Mouse (Mus musculus): Measurements from ENCODE around the gene E2f1. TPM values are rescaled to one million over a fixed set of nuclear protein-coding genes. Genes with fewer than 3 reads are reported as not detected.

Gene E2f1
- polyA plus RNA-seq, 1 experiment from 2014 or later: 15.3 TPM

DNA sequence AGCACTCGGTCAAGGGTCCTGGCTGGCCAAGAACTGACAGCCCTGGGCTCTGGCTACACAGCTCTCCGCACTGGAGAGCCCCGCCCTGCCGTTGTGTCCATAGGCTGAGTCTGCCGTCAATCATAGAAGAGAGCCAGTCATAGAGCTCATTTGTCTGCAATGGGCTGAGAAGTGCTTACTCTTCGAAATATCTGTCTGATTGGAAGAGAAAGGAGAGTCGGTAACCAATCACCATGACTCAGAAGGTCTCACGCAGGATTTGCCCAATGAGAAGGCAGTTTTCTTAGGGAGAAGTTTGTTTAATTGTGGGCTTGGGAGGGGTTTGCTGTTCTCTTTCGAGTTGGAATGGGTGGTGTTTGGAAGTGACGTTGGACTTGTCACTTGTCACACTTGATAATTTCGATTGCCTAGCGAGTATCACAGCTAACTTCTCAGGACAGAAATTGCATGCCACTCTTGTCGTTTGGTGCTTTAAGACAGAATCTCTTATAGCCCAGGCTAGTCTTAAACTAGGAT is 34.0 kb upstream of the E2f1 start, which contains the start of gene Pxmp4:
Gene Pxmp4, minus strand, starts transcription at position 71 of the 516 bp plus-strand sequence.
- ATAC-seq (ENCODE audit: low FRiP score) (peak; percentile 100), DNase-seq (ENCODE audit: low spot score, missing footprints) (peak; percentile 100)
- H3K4me1 ChIP-seq (ENCODE audit: control insufficient read depth, insufficient read depth, low read length): no peaks in the 10 kb centered on the region; the same call in 1 of the 2 replicates
- H3K4me3 ChIP-seq (ENCODE audit: low read depth, low read length): peak within 1 kb of the TSS; percentile 55
- peak within 1 kb of the TSS; percentile 52 for H3K4me2 ChIP-seq
- no peaks in the 10 kb centered on the region for H3K36me3 ChIP-seq (ENCODE audit: control insufficient read depth, insufficient read depth, low read length)
- H3K27me3 ChIP-seq (ENCODE audit: control insufficient read depth, insufficient read depth, low read length): no peaks in the 10 kb centered on the region
- H3K9me3 ChIP-seq (ENCODE audit: control insufficient read depth, low read length): no peaks in the 10 kb centered on the region
- no peak within 1 kb of the TSS for H3K27ac ChIP-seq (ENCODE audit: low read depth, low read length)
- 1% methylated on average over 13 of the region's 13 CpGs for WGBS
- peak within 1 kb of the TSS; percentile 75 for H3K9ac ChIP-seq (ENCODE audit: low read length)

DNA sequence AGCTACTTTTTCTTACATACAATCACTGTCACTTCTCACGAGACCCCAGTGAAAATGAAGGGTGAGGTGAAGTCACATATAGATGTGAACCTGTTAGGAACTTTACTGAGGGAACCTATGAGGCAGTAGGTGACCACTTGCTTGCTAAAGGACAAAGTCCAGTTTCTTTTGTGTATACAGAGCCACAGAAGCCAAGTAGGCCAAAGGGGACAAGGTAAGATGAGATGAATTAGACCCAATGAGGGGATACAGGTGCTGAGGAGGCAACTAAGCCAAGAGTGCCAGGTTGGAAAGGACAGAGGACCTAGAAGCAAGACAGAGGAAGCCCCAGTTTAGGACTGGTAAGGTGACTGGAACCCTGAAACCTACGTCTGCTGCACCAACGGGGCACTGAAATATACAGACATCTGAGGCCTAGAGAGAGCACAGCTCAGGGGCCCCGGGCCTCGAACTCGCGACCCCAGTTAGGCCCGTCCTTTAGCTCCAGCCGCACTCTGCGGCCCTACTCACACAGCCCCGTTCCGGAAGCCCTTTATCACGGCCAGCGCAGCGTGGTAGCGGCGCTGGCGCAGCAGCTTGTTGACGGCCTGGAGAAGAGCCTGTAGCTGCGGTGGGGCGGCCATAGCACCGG is 33.4 kb upstream of the E2f1 start:
- Histone ChIP-seq H3K4me3 (ENCODE audit: low read depth, low read length) (peak overlapping the region; percentile 55), H3K9ac (ENCODE audit: low read length) (peak overlapping the region; percentile 75), H3K4me2 (peak overlapping the region; percentile 52), H3K27ac (ENCODE audit: low read depth, low read length) (no peak overlapping the region), H3K36me3 (ENCODE audit: control insufficient read depth, insufficient read depth, low read length) (no peaks in the 10 kb centered on the region), H3K27me3 (ENCODE audit: control insufficient read depth, insufficient read depth, low read length) (no peaks in the 10 kb centered on the region), H3K4me1 (ENCODE audit: control insufficient read depth, insufficient read depth, low read length) (no peaks in the 10 kb centered on the region; the same call in 1 of the 2 replicates), H3K9me3 (ENCODE audit: control insufficient read depth, low read length) (no peaks in the 10 kb centered on the region)
- 23% methylated on average over 22 of the region's 22 CpGs for WGBS
- DNase-seq (ENCODE audit: low spot score, missing footprints) (no peak), ATAC-seq (ENCODE audit: low FRiP score) (no peak)

DNA sequence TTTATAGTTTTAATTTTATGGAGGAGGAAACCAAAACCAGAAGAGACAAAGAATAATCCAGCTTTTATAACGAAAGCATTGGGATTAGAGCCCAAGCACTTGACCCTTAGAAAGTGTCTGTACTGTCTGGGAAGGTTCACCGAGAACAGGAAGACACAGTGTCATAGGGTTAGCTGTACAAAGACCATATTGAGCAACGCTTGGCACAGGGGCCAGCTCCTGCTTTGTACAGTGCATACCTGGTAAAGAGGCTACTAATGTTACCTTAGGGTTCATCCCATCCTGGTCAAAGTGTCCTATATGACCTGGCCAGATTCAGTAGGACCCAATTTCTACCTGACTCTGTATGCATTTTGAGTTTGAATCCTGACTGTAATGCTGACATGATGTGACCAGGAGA is 31.6 kb upstream of the E2f1 start:
- DNase-seq (ENCODE audit: low spot score, missing footprints) (no peak), ATAC-seq (ENCODE audit: low FRiP score) (no peak)
- no peak overlapping the region for H3K27ac ChIP-seq (ENCODE audit: low read depth, low read length)
- H3K36me3 ChIP-seq (ENCODE audit: control insufficient read depth, insufficient read depth, low read length): no peaks in the 10 kb centered on the region
- no peaks in the 10 kb centered on the region for H3K27me3 ChIP-seq (ENCODE audit: control insufficient read depth, insufficient read depth, low read length)
- H3K4me1 ChIP-seq (ENCODE audit: control insufficient read depth, insufficient read depth, low read length): no peaks in the 10 kb centered on the region; the same call in 1 of the 2 replicates
- H3K4me3 ChIP-seq (ENCODE audit: low read depth, low read length): no peak overlapping the region
- no peak overlapping the region for H3K9ac ChIP-seq (ENCODE audit: low read length)
- 71% methylated on average over 3 of the region's 3 CpGs for WGBS
- H3K9me3 ChIP-seq (ENCODE audit: control insufficient read depth, low read length): no peaks in the 10 kb centered on the region
- H3K4me2 ChIP-seq: no peak overlapping the region

DNA sequence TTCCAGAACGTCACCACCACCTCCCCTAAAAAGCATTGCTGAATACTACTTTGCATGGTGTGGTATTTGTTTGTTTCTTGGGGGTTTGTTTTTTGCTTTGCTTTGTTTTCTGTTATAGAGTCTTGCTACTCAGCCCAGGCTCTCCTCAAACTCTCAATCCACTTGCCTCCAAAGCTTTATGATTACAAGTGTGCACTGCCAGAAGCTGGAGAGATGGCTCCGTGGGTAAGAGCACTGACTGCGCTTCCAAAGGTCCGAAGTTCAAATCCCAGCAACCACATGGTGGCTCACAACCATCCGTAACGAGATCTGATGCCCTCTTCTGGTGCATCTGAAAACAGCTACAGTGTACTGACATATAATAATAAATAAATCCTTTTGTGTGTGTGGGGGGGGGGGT is 30.9 kb upstream of the E2f1 start:
- 67% methylated on average over 6 of the region's 6 CpGs for WGBS
- ATAC-seq (ENCODE audit: low FRiP score) (no peak), DNase-seq (ENCODE audit: low spot score, missing footprints) (no peak)
- Histone ChIP-seq H3K9ac (ENCODE audit: low read length) (no peak overlapping the region), H3K36me3 (ENCODE audit: control insufficient read depth, insufficient read depth, low read length) (no peaks in the 10 kb centered on the region), H3K27me3 (ENCODE audit: control insufficient read depth, insufficient read depth, low read length) (no peaks in the 10 kb centered on the region), H3K9me3 (ENCODE audit: control insufficient read depth, low read length) (no peaks in the 10 kb centered on the region), H3K4me3 (ENCODE audit: low read depth, low read length) (no peak overlapping the region), H3K4me1 (ENCODE audit: control insufficient read depth, insufficient read depth, low read length) (no peaks in the 10 kb centered on the region; the same call in 1 of the 2 replicates), H3K27ac (ENCODE audit: low read depth, low read length) (no peak overlapping the region), H3K4me2 (no peak overlapping the region)

DNA sequence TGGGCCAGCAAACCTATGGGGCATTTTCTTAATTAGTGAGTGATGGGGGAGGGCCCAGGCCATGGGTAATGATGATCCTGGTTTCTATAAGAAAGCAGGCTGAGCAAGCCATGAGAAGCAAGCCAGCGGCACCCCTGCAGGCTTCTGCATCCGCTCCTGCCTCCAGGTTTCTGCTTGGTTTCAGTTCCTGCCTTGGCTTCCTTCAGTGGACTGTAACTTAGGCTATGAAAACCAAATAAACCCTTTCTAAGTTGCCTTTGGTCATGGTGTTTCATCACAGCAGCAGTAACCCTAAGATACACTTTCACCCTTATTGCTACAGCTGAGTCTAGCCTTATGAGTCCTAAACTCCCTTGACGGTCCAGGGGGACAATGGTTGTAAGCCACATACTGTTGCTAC is 27.7 kb upstream of the E2f1 start:
- no peak for DNase-seq (ENCODE audit: low spot score, missing footprints)
- Histone ChIP-seq H3K9me3 (ENCODE audit: control insufficient read depth, low read length) (no peaks in the 10 kb centered on the region), H3K9ac (ENCODE audit: low read length) (no peak overlapping the region), H3K27ac (ENCODE audit: low read depth, low read length) (no peak overlapping the region), H3K36me3 (ENCODE audit: control insufficient read depth, insufficient read depth, low read length) (no peaks in the 10 kb centered on the region), H3K4me3 (ENCODE audit: low read depth, low read length) (no peak overlapping the region), H3K27me3 (ENCODE audit: control insufficient read depth, insufficient read depth, low read length) (no peaks in the 10 kb centered on the region), H3K4me2 (no peak overlapping the region), H3K4me1 (ENCODE audit: control insufficient read depth, insufficient read depth, low read length) (no peaks in the 10 kb centered on the region)
- no peak for ATAC-seq (ENCODE audit: low FRiP score)
- 88% methylated on average over 3 of the region's 3 CpGs for WGBS

DNA sequence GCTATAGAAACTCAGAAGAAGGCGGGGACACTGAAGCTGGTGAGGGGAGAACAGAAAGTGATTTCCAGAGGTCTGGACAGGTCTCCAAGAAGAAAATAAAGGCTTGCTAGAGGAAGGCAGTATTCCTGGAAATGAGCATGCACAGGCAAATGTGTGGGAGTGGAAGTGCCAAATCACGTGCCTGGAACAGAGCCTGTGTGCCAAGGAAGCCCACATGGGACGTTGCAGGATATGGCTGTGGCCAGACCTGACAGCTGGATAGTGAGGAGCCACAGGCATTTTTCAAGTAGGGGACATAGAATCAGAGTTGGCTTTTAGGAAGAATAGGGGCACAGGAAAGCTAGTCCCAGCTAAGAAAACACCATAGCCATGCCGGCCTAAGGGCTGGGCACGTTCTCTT is 26.1 kb upstream of the E2f1 start:
- WGBS: 85% methylated on average over 5 of the region's 5 CpGs
- no peak overlapping the region for H3K27ac ChIP-seq (ENCODE audit: low read depth, low read length)

DNA sequence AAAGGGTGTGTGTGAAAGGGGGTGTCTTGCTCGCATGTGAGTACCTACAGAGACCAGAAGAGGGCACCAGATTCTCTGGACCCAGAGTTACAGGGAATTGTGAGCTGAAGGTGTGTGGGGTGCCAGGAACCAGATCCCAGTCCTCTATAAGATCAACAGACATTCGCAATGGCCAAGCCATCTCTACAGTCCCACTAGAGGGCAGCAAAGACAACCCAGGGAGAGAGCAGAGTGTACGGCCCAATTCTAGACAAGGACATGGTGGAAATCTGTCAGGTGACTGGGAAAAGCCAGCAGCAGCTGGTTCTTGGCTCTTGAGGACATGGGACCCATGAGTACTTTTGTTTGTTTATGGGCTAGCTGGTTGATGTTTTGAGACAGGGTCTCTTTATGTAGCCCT is 23.3 kb upstream of the E2f1 start:
- no peak overlapping the region for H3K4me2 ChIP-seq
- no peaks in the 10 kb centered on the region for H3K4me1 ChIP-seq (ENCODE audit: control insufficient read depth, insufficient read depth, low read length)
- no peak overlapping the region for H3K27ac ChIP-seq (ENCODE audit: low read depth, low read length)
- no peak overlapping the region for H3K4me3 ChIP-seq (ENCODE audit: low read depth, low read length)
- H3K9ac ChIP-seq (ENCODE audit: low read length): no peak overlapping the region
- no peaks in the 10 kb centered on the region for H3K27me3 ChIP-seq (ENCODE audit: control insufficient read depth, insufficient read depth, low read length)
- ATAC-seq (ENCODE audit: low FRiP score) (no peak), DNase-seq (ENCODE audit: low spot score, missing footprints) (no peak)
- no peaks in the 10 kb centered on the region for H3K9me3 ChIP-seq (ENCODE audit: control insufficient read depth, low read length)
- 66% methylated on average over 3 of the region's 3 CpGs for WGBS
- H3K36me3 ChIP-seq (ENCODE audit: control insufficient read depth, insufficient read depth, low read length): no peaks in the 10 kb centered on the region

More for the DNA sequence above, 26.1 kb upstream of the E2f1 start:
- no peak overlapping the region for H3K9ac ChIP-seq (ENCODE audit: low read length)
- H3K4me1 ChIP-seq (ENCODE audit: control insufficient read depth, insufficient read depth, low read length): no peaks in the 10 kb centered on the region
- H3K36me3 ChIP-seq (ENCODE audit: control insufficient read depth, insufficient read depth, low read length): no peaks in the 10 kb centered on the region
- DNase-seq (ENCODE audit: low spot score, missing footprints): no peak
- no peak overlapping the region for H3K4me2 ChIP-seq
- no peak for ATAC-seq (ENCODE audit: low FRiP score)
- no peak overlapping the region for H3K4me3 ChIP-seq (ENCODE audit: low read depth, low read length)
- no peaks in the 10 kb centered on the region for H3K9me3 ChIP-seq (ENCODE audit: control insufficient read depth, low read length)
- H3K27me3 ChIP-seq (ENCODE audit: control insufficient read depth, insufficient read depth, low read length): no peaks in the 10 kb centered on the region

DNA sequence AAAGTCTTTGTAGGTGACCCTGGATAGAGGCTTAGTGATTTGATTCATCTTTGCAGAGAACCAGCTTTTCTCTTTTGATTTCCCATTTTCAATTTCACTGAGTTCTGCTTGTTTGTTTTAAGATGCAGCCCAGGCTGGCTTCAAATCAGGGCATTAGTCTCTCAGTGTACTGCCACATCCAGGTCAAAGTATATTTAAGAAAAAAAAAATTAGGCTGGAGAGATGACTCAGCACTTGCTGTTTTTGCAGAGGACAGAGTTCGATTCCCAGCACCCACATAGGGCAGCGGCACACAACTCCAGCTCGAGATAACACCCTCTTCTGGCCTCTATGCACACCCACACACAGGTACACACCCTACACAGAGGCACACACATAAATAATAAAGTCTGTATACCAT is 21.5 kb upstream of the E2f1 start:
- Histone ChIP-seq H3K9ac (ENCODE audit: low read length) (no peak overlapping the region), H3K4me3 (ENCODE audit: low read depth, low read length) (no peak overlapping the region), H3K9me3 (ENCODE audit: control insufficient read depth, low read length) (no peaks in the 10 kb centered on the region), H3K36me3 (ENCODE audit: control insufficient read depth, insufficient read depth, low read length) (no peaks in the 10 kb centered on the region), H3K4me2 (no peak overlapping the region), H3K27ac (ENCODE audit: low read depth, low read length) (no peak overlapping the region), H3K4me1 (ENCODE audit: control insufficient read depth, insufficient read depth, low read length) (no peaks in the 10 kb centered on the region), H3K27me3 (ENCODE audit: control insufficient read depth, insufficient read depth, low read length) (no peaks in the 10 kb centered on the region)
- ATAC-seq (ENCODE audit: low FRiP score) (no peak), DNase-seq (ENCODE audit: low spot score, missing footprints) (no peak)
- 85% methylated on average over 3 of the region's 3 CpGs for WGBS

DNA sequence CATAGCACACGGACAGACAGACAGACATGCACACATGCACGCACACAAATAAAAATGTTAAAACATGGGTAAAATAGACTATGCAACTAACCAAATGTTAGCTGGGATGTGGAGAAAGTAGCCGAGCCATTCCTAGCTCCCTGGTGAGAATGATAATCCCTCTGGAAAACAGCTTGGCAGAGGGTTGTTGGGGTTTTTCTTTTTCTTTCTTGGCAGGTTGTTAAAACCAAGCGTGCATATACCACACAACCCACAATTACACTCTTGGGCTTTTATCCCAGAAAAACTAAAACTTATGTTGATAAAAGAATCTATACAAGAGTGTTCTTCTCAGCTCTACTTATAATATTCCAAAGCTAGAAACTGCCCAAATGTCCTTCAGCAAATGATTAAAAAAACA is 19.4 kb upstream of the E2f1 start:
- Histone ChIP-seq H3K27ac (ENCODE audit: low read depth, low read length) (no peak overlapping the region), H3K4me3 (ENCODE audit: low read depth, low read length) (no peak overlapping the region), H3K4me1 (ENCODE audit: control insufficient read depth, insufficient read depth, low read length) (no peaks in the 10 kb centered on the region), H3K36me3 (ENCODE audit: control insufficient read depth, insufficient read depth, low read length) (no peaks in the 10 kb centered on the region), H3K4me2 (no peak overlapping the region), H3K27me3 (ENCODE audit: control insufficient read depth, insufficient read depth, low read length) (no peaks in the 10 kb centered on the region), H3K9ac (ENCODE audit: low read length) (no peak overlapping the region), H3K9me3 (ENCODE audit: control insufficient read depth, low read length) (no peaks in the 10 kb centered on the region)
- ATAC-seq (ENCODE audit: low FRiP score) (no peak), DNase-seq (ENCODE audit: low spot score, missing footprints) (no peak)
- 78% methylated on average over 4 of the region's 4 CpGs for WGBS

All from midbrain, embryonic 11.5 days (tissue).